ENCODE assay signal across 25 mouse cellular contexts in the genomic region with DNA sequence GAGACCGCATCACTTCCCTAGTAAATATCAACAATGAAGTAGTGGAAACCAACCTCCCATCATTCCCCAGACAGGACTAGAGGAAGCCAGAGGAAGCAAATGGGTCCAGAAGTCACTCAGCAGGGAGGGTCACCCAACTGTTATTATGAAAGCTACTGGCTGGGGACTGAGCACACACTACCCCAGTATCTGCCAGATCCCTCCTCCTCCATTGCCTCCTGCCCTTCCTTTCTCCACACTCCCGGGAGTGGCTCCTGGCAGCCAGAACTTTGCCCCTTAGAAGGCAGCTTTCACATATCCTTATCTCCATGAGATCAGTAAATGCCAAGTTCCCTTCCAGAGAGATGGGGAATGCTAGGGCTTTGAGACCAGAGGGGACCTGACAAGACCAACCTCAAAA. TPM values are rescaled to one million over a fixed set of nuclear protein-coding genes. Genes with fewer than 3 reads are reported as not detected.
"Had no signal": no experiment of that assay in that cellular context is flagged by ENCODE, and none has a peak within 500 bp of the region (broad histone marks: within the 10 kb centered on the region; RNA-seq: fewer than 3 reads in every experiment).

No protein-coding gene starts in this region.

- H3K9me3 ChIP-seq: heart, embryonic 13.5 days; heart, embryonic 15.5 days; hindbrain, embryonic 13.5 days; hindbrain, embryonic 15.5 days; limb, embryonic 10.5 days; limb, embryonic 12.5 days; liver, embryonic 13.5 days; liver, embryonic 15.5 days had no signal

- H3K9ac ChIP-seq: heart, embryonic 13.5 days; heart, embryonic 15.5 days; hindbrain, embryonic 13.5 days; hindbrain, embryonic 15.5 days; limb, embryonic 12.5 days; liver, embryonic 13.5 days; liver, embryonic 15.5 days had no signal

- H3K27me3 ChIP-seq: hindbrain, embryonic 15.5 days had no signal

- DNase-seq: gastrocnemius, postnatal 10 days; gastrocnemius, postnatal 36 days; heart, adult 11 months; heart, adult 2 months; heart, postnatal 14 days; heart, postnatal 36 days; kidney, adult 18-20 months; kidney, adult 8-10 months; kidney, postnatal 10 days; kidney, postnatal 25 days; kidney, postnatal 4 days; layer of hippocampus, adult 9-11 months; layer of hippocampus, postnatal 36 days; liver; liver, embryonic 13.5 days had no signal

- H3K4me2 ChIP-seq: heart, embryonic 11.5 days; heart, embryonic 13.5 days; heart, embryonic 15.5 days; hindbrain, embryonic 13.5 days; hindbrain, embryonic 15.5 days; limb, embryonic 12.5 days; liver, embryonic 11.5 days; liver, embryonic 13.5 days; liver, embryonic 15.5 days had no signal

- H3K36me3 ChIP-seq: heart, embryonic 13.5 days; heart, embryonic 15.5 days; hindbrain, embryonic 13.5 days; hindbrain, embryonic 15.5 days; limb, embryonic 10.5 days; limb, embryonic 12.5 days; liver, embryonic 13.5 days; liver, embryonic 15.5 days had no signal

- H3K4me3 ChIP-seq: heart, adult 2 months; heart, embryonic 13.5 days; heart, embryonic 15.5 days; hindbrain, embryonic 13.5 days; hindbrain, embryonic 15.5 days; limb, embryonic 10.5 days; limb, embryonic 12.5 days; liver, embryonic 13.5 days; liver, embryonic 15.5 days had no signal

- ATAC-seq: hindbrain, postnatal 0 days had no signal

- H3K27ac ChIP-seq: heart, adult 2 months; heart, embryonic 13.5 days; heart, embryonic 15.5 days; hindbrain, embryonic 13.5 days; hindbrain, embryonic 15.5 days; hindbrain, postnatal 0 days; limb, embryonic 10.5 days; limb, embryonic 12.5 days; liver, embryonic 13.5 days; liver, embryonic 15.5 days had no signal

RNA-seq across cellular contexts. Expression of a gene that starts 46.3 kb away (rescaled TPM):
- total RNA-seq: hindbrain, postnatal 0 days had no signal
- polyA plus RNA-seq: hindbrain, postnatal 0 days had no signal
